Mouse (Mus musculus): Measurements from ENCODE around the gene Wipi2.

DNA sequence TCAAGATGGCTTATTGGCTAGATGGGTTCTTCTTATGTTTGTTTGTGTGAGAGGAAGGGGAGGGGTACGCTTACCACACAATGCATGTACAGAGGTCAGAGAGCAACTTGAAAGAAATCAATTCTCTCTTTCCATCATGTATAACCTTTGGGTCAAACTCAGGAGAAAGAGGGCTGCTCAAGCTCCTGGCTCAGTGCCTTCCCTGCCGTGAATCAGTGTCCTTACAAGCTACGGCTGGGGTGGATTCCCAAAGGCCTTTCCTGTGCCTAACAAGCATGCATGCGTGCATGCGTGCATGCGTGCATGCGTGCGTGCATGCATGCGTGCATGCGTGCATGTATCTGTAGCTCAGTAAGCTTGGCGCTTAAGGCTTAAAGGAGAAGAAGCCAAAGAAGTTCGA is 22.2 kb upstream of the Wipi2 start:
- no peak for TF ChIP-seq CTCF (IDR thresholded peaks at IDR 0.05; ENCODE audit: low read depth)
- no peak for TF ChIP-seq EP300 (IDR thresholded peaks at IDR 0.05; ENCODE audit: low read depth)

Measured in liver, postnatal 0 days (tissue).